Mouse (Mus musculus) left cerebral cortex, adult 2 months (tissue): ENCODE measurements around the gene Hecw1. TPM values are rescaled to one million over a fixed set of nuclear protein-coding genes. Genes with fewer than 3 reads are reported as not detected.
"Not testable (repeated sequence)": the region's sequence is repeated elsewhere in the genome, so short reads cannot be mapped to it uniquely, and the experiment has no call there.

Experiments used
- DNase-seq, 2 experiments: peaks; one replicate each; pipeline ENCODE4 v3.0.0; 2021 to 2022; ENCODE audit warnings: low spot score in 2 of 2, mixed read lengths in 1 of 2; ENCODE audit errors: extremely low spot score in 1 of 2
- H3K27ac ChIP-seq: fragments of 200-600 bp; 2 replicates; pipeline ENCODE4 v1.8.1; 2022
- H3K4me3 ChIP-seq: fragments of 200-600 bp; 2 replicates; pipeline ENCODE4 v1.8.1; 2022
- CTCF ChIP-seq: fragments of 200-600 bp; IDR thresholded peaks from 2 replicates; pipeline ENCODE4 v1.8.1; 2022; ENCODE audit warnings: antibody characterized with exemption, mild to moderate bottlenecking, moderate library complexity
- intact Hi-C: fragments of 180-260 bp; cut with DNase I; formaldehyde crosslinking; loops from one replicate; pipeline ENCODE4 v1.15.1; 2025
- total RNA-seq, 2 experiments: library from RNA; stranded (reverse); gene quantifications; 2 replicates each; pipeline ENCODE4 v1.2.3; 2021

Hecw1 gene
- total RNA-seq, 2 experiments from 2014 or later, result 140 to 146 TPM

DNA sequence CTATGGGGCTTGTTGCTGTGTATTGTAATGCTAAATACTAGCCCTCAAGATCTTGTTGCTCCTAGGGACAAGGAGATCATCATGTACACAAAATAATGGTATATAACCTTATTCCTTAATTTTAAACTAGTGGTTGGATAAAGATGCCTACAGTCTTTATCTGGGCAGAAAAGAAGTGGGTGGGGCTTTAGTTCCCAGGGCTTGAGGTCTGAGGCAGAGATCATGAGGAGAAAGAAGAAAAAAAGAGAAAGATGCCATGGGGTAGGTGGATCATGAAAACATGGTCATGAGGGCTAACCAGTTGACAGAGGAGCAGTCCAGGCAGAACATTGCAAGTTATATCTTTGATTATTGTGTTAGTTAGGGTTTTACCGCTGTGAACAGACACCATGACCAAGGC, 195.8 kb downstream of the Hecw1 start:
- Histone ChIP-seq H3K4me3 (no peak overlapping the region), H3K27ac (no peak overlapping the region)
- intact Hi-C loops, result no loop called here
- no peak for TF ChIP-seq CTCF
- no peak for DNase-seq

GRCm38 (mm10) chr13:14306617-14307016, 216.4 kb downstream of the Hecw1 start:
- TF ChIP-seq CTCF, result peak; percentile 23
- Histone ChIP-seq H3K27ac (no peak overlapping the region), H3K4me3 (no peak overlapping the region)
- intact Hi-C loops, result no loop called here
- no peak for DNase-seq

DNA sequence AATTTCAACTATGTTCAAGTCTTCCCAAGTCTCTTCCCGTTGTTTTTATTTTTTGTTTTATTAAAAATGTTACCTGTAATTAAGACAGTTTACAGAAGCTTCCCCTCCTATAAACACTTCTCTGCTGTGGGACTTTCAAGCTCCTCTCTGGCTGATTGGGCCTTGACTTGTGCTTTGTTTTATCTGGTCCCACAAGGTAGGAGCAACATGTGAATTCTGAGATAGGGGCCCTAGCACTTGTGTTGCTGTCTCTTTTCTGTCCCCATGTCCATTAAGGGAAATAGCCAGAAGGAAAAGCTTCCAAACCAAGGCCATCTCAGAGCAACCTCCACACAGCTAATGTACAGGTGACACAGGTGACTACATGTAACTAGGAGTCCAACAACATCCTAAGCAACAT, 218.9 kb downstream of the Hecw1 start:
- TF ChIP-seq CTCF, result no peak
- H3K27ac ChIP-seq, result no peak overlapping the region
- no peak for DNase-seq
- intact Hi-C loops, result no loop called here
- H3K4me3 ChIP-seq, result no peak overlapping the region

DNA sequence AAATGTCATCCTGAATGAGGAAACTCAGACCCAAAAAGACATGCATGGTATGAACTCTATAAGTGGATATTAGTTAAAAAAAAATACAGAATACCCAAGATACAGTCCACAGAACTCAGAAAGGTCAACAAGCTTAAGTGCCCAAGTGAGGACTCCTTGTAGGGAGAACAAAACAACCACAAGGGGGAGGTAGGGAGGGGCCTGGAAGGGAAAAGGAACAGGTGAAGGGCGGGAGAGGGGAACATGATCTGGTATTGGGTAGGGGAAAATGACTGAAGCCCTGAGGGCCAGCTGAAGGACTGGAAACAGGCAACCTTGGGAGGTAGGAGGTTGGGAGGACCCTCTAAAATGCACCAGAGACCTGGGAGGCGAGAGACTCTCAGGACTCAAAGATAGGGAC, 220.1 kb downstream of the Hecw1 start:
- TF ChIP-seq CTCF, result no peak; the same call in 1 of the 2 replicates
- no peak for DNase-seq
- intact Hi-C loops, result no loop called here
- Histone ChIP-seq H3K4me3 (no peak overlapping the region), H3K27ac (no peak overlapping the region)

- intact Hi-C loops, result no loop called here
- TF ChIP-seq CTCF, result no peak
- H3K27ac ChIP-seq, result no peak overlapping the region
- DNase-seq, result no peak
- H3K4me3 ChIP-seq, result no peak overlapping the region
Measured at GRCm38 (mm10) chr13:14290016-14290415, 233.0 kb downstream of the Hecw1 start.

DNA sequence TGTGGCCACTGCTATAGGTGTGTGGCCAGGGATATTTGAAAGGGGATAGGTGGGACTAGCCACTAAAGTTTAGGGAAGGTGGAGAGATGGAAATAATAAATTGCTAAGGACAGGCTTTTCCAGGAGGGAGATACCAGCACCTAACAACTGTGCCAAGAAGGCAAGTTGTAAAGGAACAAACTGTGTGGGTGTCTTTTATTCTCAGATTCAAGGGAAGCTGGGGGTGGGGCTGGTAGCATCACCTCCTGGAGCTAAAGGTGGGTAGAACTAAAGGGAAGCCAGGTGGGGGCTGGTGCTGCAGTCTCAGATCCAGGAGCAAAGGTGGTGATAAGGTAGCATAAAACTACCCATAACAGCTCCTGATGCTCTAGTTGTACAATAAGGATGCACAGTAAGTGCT, 251.6 kb downstream of the Hecw1 start:
- DNase-seq, result peak in 1 of 2 experiments; percentile 41
- Histone ChIP-seq H3K27ac (no peak overlapping the region), H3K4me3 (no peak overlapping the region)
- TF ChIP-seq CTCF, result no peak
- intact Hi-C loops, result no loop called here

DNA sequence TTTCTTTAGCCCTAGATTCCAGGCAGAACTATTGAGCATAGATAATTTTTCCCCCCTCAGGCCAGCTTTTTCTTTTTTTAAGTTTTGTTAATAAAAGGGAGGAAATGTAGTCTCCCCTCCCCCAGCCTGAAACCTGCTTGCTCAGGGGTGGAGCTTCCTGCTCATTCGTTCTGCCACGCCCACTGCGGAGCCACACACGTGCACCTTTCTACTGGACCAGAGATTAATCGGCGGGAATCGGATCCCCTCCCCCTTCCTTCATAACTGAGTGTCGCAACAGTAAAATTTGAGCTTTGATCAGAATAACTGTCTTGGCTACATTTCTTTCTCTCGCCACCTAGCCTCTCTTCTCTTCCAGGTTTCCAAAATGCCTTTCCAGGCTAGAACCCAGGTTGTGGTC, 262.1 kb downstream of the Hecw1 start:
- H3K27ac ChIP-seq, intact Hi-C loops, H3K4me3 ChIP-seq, DNase-seq: not testable (repeated sequence)

DNA sequence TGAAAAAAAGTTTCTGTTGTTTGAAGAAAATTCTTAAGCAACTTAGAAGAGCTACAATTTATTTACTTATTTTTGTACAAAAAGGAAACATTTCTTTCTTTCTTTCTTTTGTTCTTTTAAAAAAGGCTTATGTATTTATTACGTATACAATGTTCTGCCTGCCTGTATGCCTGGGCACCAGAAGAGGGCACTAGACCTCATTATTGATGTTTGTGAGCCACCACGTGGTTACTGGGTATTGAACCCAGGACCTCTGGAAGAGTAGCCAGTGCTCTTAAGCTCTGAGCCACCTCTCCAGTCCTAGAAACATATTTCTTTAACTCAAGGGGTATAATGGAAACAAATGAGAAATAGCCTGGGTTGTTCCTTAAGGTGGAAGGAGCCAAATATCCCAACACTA, 277.1 kb downstream of the Hecw1 start:
- peak; percentile 22 for TF ChIP-seq CTCF
- intact Hi-C loops, result no loop called here
- Histone ChIP-seq H3K27ac (no peak overlapping the region), H3K4me3 (no peak overlapping the region)
- DNase-seq, result no peak

DNA sequence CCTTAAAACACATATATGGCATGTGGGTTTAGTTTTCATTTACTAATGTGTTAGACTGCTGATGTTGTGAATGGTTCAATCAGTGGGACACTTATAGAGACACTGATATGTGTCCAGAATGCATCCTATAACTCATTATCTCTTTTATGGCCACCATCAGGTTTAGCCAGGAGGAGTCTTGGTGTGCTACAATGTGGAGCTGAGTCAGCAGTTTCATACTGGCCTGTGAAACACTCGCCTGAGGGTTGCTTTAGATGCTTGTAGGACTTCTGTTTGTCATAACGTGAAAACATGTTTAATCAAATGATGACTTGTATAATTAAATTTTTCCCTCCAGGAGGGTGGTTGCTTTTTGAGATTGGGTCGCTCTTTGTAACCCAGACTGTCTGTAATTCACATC, 343.4 kb downstream of the Hecw1 start:
- no peak for DNase-seq
- TF ChIP-seq CTCF, result no peak
- intact Hi-C loops, result loop anchor here (5.0 kb wide), 1 partner anchor 292 kb away; no protein-coding TSS in a partner anchor

GRCm38 (mm10) chr13:14177989-14178388, 345.0 kb downstream of the Hecw1 start:
- intact Hi-C loops, result loop anchor here (5.0 kb wide), 1 partner anchor 291 kb away; no protein-coding TSS in a partner anchor
- TF ChIP-seq CTCF, result peak; percentile 49
- Histone ChIP-seq H3K27ac (no peak overlapping the region), H3K4me3 (no peak overlapping the region)
- no peak for DNase-seq

More for the DNA sequence above, 343.4 kb downstream of the Hecw1 start:
- H3K27ac ChIP-seq, result no peak overlapping the region
- no peak overlapping the region for H3K4me3 ChIP-seq

Other genes with a start within 250 kb of the Hecw1 start
- 10 to 100 TPM; 26.3 to 30.4 TPM for gene Mrpl32, start 89.9 kb upstream of the Hecw1 start, total RNA-seq
- 10 to 100 TPM; 54.0 to 55.7 TPM for gene Psma2, start 90.0 kb upstream of the Hecw1 start, total RNA-seq
- gene AW209491, start 106.9 kb upstream of the Hecw1 start, total RNA-seq, result 10 to 100 TPM; 22.3 to 22.7 TPM